Mouse (Mus musculus): ENCODE measurements around the gene Gm45234. TPM values are rescaled to one million over a fixed set of nuclear protein-coding genes. Genes with fewer than 3 reads are reported as not detected.

Gm45234 gene
- polyA plus RNA-seq, 2 experiments: not detected

- Histone ChIP-seq H3K9ac (replicated peaks) (no peak overlapping the region), H3K4me2 (ENCODE audit: low read depth) (no peak overlapping the region), H3K4me1 (replicated peaks; ENCODE audit: control insufficient read depth in 2 of 2, insufficient read depth in 2 of 2, low read length in 1 of 2) (peaks cover 0 to 3% of the 10 kb centered on the region in 2 experiments; a peak in 2 of 4 replicates), H3K9me3 (ENCODE audit: control insufficient read depth, low read length) (no peaks in the 10 kb centered on the region), H3K27me3 (ENCODE audit: control insufficient read depth, insufficient read depth, low read length) (peaks cover 37% of the 10 kb centered on the region), H3K36me3 (replicated peaks; ENCODE audit: control insufficient read depth, insufficient read depth, low read depth) (no peaks in the 10 kb centered on the region), H3K27ac (no peak overlapping the region), H3K4me3 (ENCODE audit: insufficient read depth in 1 of 2, low read depth in 2 of 2, low read length in 2 of 2) (no peak overlapping the region)
- DNase-seq (ENCODE audit: low read depth in 3 of 3, low spot score in 3 of 3): no peak
- 66% methylated on average over 2 of the region's 2 CpGs for WGBS (ENCODE audit: insufficient replicate concordance)
- ATAC-seq (ENCODE audit: insufficient read depth): no peak
- TF ChIP-seq EP300 (IDR thresholded peaks at IDR 0.05; ENCODE audit: low read depth) (no peak), CTCF (IDR thresholded peaks at IDR 0.05; ENCODE audit: low read depth) (no peak)
Observed at GRCm38 (mm10) chr6:124753861-124754260, 2.0 kb downstream of the Gm45234 start.

- Histone ChIP-seq H3K27ac (no peak overlapping the region), H3K4me2 (ENCODE audit: low read depth) (no peak overlapping the region), H3K36me3 (replicated peaks; ENCODE audit: control insufficient read depth, insufficient read depth, low read depth) (no peaks in the 10 kb centered on the region), H3K4me1 (replicated peaks; ENCODE audit: control insufficient read depth in 2 of 2, insufficient read depth in 2 of 2, low read length in 1 of 2) (peaks cover 0 to 8% of the 10 kb centered on the region in 2 experiments; a peak in 2 of 4 replicates), H3K9me3 (ENCODE audit: control insufficient read depth, low read length) (no peaks in the 10 kb centered on the region), H3K27me3 (ENCODE audit: control insufficient read depth, insufficient read depth, low read length) (peaks cover 9% of the 10 kb centered on the region), H3K9ac (replicated peaks) (no peak overlapping the region), H3K4me3 (ENCODE audit: insufficient read depth in 1 of 2, low read depth in 2 of 2, low read length in 2 of 2) (no peak overlapping the region)
- DNase-seq (ENCODE audit: low read depth in 3 of 3, low spot score in 3 of 3) (no peak), ATAC-seq (ENCODE audit: insufficient read depth) (no peak)
- WGBS (ENCODE audit: insufficient replicate concordance): 59% methylated on average over 8 of the region's 8 CpGs
- TF ChIP-seq EP300 (IDR thresholded peaks at IDR 0.05; ENCODE audit: low read depth): no peak
- TF ChIP-seq CTCF (IDR thresholded peaks at IDR 0.05; ENCODE audit: low read depth): no peak
Observed at GRCm38 (mm10) chr6:124750405-124750804, 5.4 kb downstream of the Gm45234 start.

DNA sequence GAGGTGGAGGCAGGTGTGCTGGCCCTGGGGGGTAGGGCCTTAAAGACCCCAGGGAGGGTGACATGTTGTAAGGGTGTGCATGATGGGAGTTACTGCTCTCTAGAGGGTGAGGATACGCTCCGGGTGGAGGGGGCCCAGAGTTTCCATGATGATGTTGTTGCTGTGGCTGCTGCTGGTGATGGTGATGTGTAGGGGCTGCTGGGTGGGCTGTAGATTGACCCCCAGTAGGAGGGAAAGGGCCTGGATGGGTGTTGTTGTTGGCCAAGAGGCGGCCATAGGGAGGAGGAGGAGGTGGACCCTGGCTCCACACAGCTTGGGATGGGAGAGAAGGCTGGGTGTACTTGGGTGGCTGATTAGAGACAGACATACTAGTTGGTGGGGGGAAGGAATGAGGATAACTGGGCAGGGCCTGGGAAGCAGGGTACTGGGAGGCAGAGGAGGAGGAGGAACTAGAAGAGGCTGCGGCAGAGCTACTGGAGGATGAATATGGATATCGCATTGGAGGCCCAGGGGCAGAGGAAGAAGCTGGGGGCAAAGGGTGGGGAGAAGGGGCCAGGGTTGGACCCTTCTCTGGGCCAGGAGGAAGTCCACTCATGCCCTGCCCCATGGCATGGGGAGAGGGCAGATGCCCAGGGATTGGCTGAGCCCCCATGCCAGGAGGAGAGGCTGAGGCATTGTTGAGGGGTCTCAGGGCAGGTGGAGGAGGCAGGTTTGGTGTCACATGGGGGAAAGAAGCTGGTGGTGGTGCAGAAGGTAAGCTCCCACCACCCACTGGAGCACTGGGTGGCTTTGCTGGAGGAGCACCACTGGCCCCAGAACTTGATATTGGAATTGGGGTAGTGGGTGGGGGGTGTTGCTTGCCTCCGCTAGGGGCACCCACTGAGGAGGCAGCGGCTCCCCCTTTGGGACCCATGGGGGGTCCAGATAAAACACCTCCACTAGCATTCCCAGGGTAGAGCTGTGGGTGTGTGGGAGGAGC is 8.9 kb downstream of the Gm45234 start:
- DNase-seq (ENCODE audit: low read depth in 3 of 3, low spot score in 3 of 3): no peak
- no peak overlapping the region for H3K9ac ChIP-seq (replicated peaks)
- H3K4me3 ChIP-seq (ENCODE audit: insufficient read depth in 1 of 2, low read depth in 2 of 2, low read length in 2 of 2): peak overlapping the region in 1 of 2 experiments; percentile 36; a peak in 1 of 4 replicates
- 78% methylated on average over 7 of the region's 7 CpGs for WGBS (ENCODE audit: insufficient replicate concordance)
- TF ChIP-seq EP300 (IDR thresholded peaks at IDR 0.05; ENCODE audit: low read depth): no peak
- TF ChIP-seq CTCF (IDR thresholded peaks at IDR 0.05; ENCODE audit: low read depth): no peak
- H3K27ac ChIP-seq: no peak overlapping the region
- no peaks in the 10 kb centered on the region for H3K27me3 ChIP-seq (ENCODE audit: control insufficient read depth, insufficient read depth, low read length)
- no peaks in the 10 kb centered on the region for H3K36me3 ChIP-seq (replicated peaks; ENCODE audit: control insufficient read depth, insufficient read depth, low read depth)
- no peak for ATAC-seq (ENCODE audit: insufficient read depth)
- peaks cover 0 to 5% of the 10 kb centered on the region in 2 experiments; a peak in 1 of 4 replicates for H3K4me1 ChIP-seq (replicated peaks; ENCODE audit: control insufficient read depth in 2 of 2, insufficient read depth in 2 of 2, low read length in 1 of 2)
- H3K4me2 ChIP-seq (ENCODE audit: low read depth): peak overlapping the region; percentile 97
- no peaks in the 10 kb centered on the region for H3K9me3 ChIP-seq (ENCODE audit: control insufficient read depth, low read length)

DNA sequence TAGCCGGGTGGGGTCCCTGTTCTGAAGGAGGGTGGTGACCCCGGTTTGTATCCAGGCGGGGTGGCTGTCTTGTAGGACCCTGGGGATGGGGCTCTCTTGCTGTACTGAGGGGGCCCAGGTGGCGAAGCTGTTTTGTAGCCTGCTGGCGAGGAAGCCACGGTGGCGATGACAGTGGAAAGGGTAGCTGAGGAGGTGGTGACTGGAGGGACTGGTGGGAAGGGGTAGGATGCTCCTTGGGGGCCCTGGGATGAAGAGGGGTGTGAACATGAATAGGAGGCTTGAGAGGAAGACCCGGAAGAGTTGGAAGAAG is 9.6 kb downstream of the Gm45234 start:
- H3K27ac ChIP-seq: peak overlapping the region; percentile 58; the same call in 1 of the 2 replicates
- H3K9me3 ChIP-seq (ENCODE audit: control insufficient read depth, low read length): no peaks in the 10 kb centered on the region
- ATAC-seq (ENCODE audit: insufficient read depth): no peak
- WGBS (ENCODE audit: insufficient replicate concordance): 26% methylated on average over 8 of the region's 8 CpGs
- no peaks in the 10 kb centered on the region for H3K36me3 ChIP-seq (replicated peaks; ENCODE audit: control insufficient read depth, insufficient read depth, low read depth)
- H3K27me3 ChIP-seq (ENCODE audit: control insufficient read depth, insufficient read depth, low read length): no peaks in the 10 kb centered on the region
- peaks cover 3 to 9% of the 10 kb centered on the region in 2 experiments; a peak in 3 of 4 replicates for H3K4me1 ChIP-seq (replicated peaks; ENCODE audit: control insufficient read depth in 2 of 2, insufficient read depth in 2 of 2, low read length in 1 of 2)
- peak overlapping the region; percentile 97 for H3K4me2 ChIP-seq (ENCODE audit: low read depth)
- peak overlapping the region; percentile 88 for H3K9ac ChIP-seq (replicated peaks)
- TF ChIP-seq CTCF (IDR thresholded peaks at IDR 0.05; ENCODE audit: low read depth): no peak
- no peak for TF ChIP-seq EP300 (IDR thresholded peaks at IDR 0.05; ENCODE audit: low read depth)
- DNase-seq (ENCODE audit: low read depth in 3 of 3, low spot score in 3 of 3): no peak
- peak overlapping the region; percentile 36 to 70 for H3K4me3 ChIP-seq (ENCODE audit: insufficient read depth in 1 of 2, low read depth in 2 of 2, low read length in 2 of 2)

Data from liver, embryonic 14.5 days (tissue).